9 mouse cellular contexts compared by ENCODE assay signal in genomic region chr4:45509416-45509815, GRCm38 (mm10). TPM values are rescaled to one million over a fixed set of nuclear protein-coding genes. Genes with fewer than 3 reads are reported as not detected.
DNase-seq lines count a peak whose midpoint lies in the region; ATAC-seq and TF ChIP-seq lines count a peak whose summit lies in the region.
"Had no signal": no experiment of that assay in that cellular context is flagged by ENCODE, and none has a peak within 500 bp of the region (broad histone marks: within the 10 kb centered on the region; RNA-seq: fewer than 3 reads in every experiment).

No protein-coding gene starts in this region.

- DNase-seq in cerebellum, postnatal 10 days = peak; percentile 69 to 88
- DNase-seq in cerebellum, adult 8-10 months = no peak
- no peak for DNase-seq in heart, postnatal 4 days
- DNase-seq in kidney, adult 2 months = no peak
- no peak for DNase-seq in kidney, postnatal 36 days
- DNase-seq in midbrain, embryonic 14.5 days = no peak

- H3K27ac ChIP-seq in heart, embryonic 12.5 days (ENCODE audit: poor library complexity, severe bottlenecking) = peak overlapping the region; percentile 99
- H3K27ac ChIP-seq in kidney, adult 2 months (ENCODE audit: insufficient read depth, low read depth, low read length) = peak overlapping the region; percentile 60
- peak overlapping the region; percentile 47; the same call in 1 of the 2 replicates for H3K27ac ChIP-seq in midbrain, embryonic 16.5 days (ENCODE audit: low read length)
- no peak overlapping the region for H3K27ac ChIP-seq in midbrain, embryonic 14.5 days (replicated peaks; ENCODE audit: low read depth, low read length)

- WGBS in heart, embryonic 12.5 days = 86% methylated on average over 4 of the region's 4 CpGs
- 82% methylated on average over 4 of the region's 4 CpGs for WGBS in kidney, adult 2 months
- WGBS in midbrain, embryonic 16.5 days = 90% methylated on average over 4 of the region's 4 CpGs
- WGBS in midbrain, embryonic 14.5 days = 90% methylated on average over 4 of the region's 4 CpGs

- H3K36me3 ChIP-seq in heart, embryonic 12.5 days = no peaks in the 10 kb centered on the region
- H3K36me3 ChIP-seq in kidney, adult 2 months (ENCODE audit: control insufficient read depth, insufficient read depth, low read length) = no peaks in the 10 kb centered on the region
- H3K36me3 ChIP-seq in midbrain, embryonic 16.5 days (ENCODE audit: control insufficient read depth, insufficient read depth, low read length) = no peaks in the 10 kb centered on the region
- no peaks in the 10 kb centered on the region for H3K36me3 ChIP-seq in midbrain, embryonic 14.5 days (ENCODE audit: control insufficient read depth, insufficient read depth, low read length)

- no peaks in the 10 kb centered on the region for H3K27me3 ChIP-seq in heart, embryonic 12.5 days (replicated peaks)
- H3K27me3 ChIP-seq in kidney, adult 2 months (replicated peaks; ENCODE audit: control insufficient read depth, insufficient read depth, low read length) = no peaks in the 10 kb centered on the region
- H3K27me3 ChIP-seq in midbrain, embryonic 16.5 days (ENCODE audit: control insufficient read depth, insufficient read depth, low read depth, low read length) = no peaks in the 10 kb centered on the region
- H3K27me3 ChIP-seq in midbrain, embryonic 14.5 days (ENCODE audit: control insufficient read depth, insufficient read depth, low read length) = no peaks in the 10 kb centered on the region

- no peak for TF ChIP-seq POLR2A in kidney, adult 2 months (IDR thresholded peaks at IDR 0.05; ENCODE audit: low read depth, low read length)

- no peaks in the 10 kb centered on the region for H3K9me3 ChIP-seq in heart, embryonic 12.5 days (replicated peaks)
- H3K9me3 ChIP-seq in midbrain, embryonic 16.5 days (replicated peaks; ENCODE audit: control insufficient read depth, low read length, poor library complexity, severe bottlenecking) = no peaks in the 10 kb centered on the region
- no peaks in the 10 kb centered on the region for H3K9me3 ChIP-seq in midbrain, embryonic 14.5 days (ENCODE audit: control insufficient read depth, low read length)

- peaks cover 93% of the 10 kb centered on the region for H3K4me1 ChIP-seq in heart, embryonic 12.5 days (replicated peaks)
- H3K4me1 ChIP-seq in kidney, adult 2 months (ENCODE audit: control insufficient read depth, insufficient read depth, low read length) = peaks cover 78% of the 10 kb centered on the region
- peaks cover 26% of the 10 kb centered on the region for H3K4me1 ChIP-seq in midbrain, embryonic 16.5 days (ENCODE audit: control insufficient read depth, insufficient read depth, low read length)
- peaks cover 18% of the 10 kb centered on the region for H3K4me1 ChIP-seq in midbrain, embryonic 14.5 days (ENCODE audit: control insufficient read depth, insufficient read depth, low read length)

- H3K4me2 ChIP-seq in heart, embryonic 12.5 days = no peak overlapping the region
- no peak overlapping the region for H3K4me2 ChIP-seq in midbrain, embryonic 16.5 days (ENCODE audit: low read length)
- no peak overlapping the region for H3K4me2 ChIP-seq in midbrain, embryonic 14.5 days (ENCODE audit: low read length)

- no peak for TF ChIP-seq CTCF in kidney, adult 2 months (conservative IDR thresholded peaks at IDR 0.05; ENCODE audit: insufficient read depth, insufficient read length, low read depth, low read length)

- ATAC-seq in heart, embryonic 12.5 days (ENCODE audit: insufficient number of reproducible peaks, low FRiP score) = no peak
- ATAC-seq in midbrain, embryonic 16.5 days = no peak
- ATAC-seq in midbrain, embryonic 14.5 days (ENCODE audit: low FRiP score, low TSS enrichment) = no peak

- peak overlapping the region; percentile 61 for H3K9ac ChIP-seq in heart, embryonic 12.5 days
- no peak overlapping the region for H3K9ac ChIP-seq in midbrain, embryonic 16.5 days (ENCODE audit: low read depth, low read length)
- no peak overlapping the region for H3K9ac ChIP-seq in midbrain, embryonic 14.5 days (replicated peaks; ENCODE audit: low read length)

- H3K4me3 ChIP-seq in heart, embryonic 12.5 days = no peak overlapping the region
- H3K4me3 ChIP-seq in kidney, adult 2 months (ENCODE audit: insufficient read depth, low read depth, low read length) = no peak overlapping the region
- H3K4me3 ChIP-seq in midbrain, embryonic 16.5 days (ENCODE audit: low read depth, low read length) = no peak overlapping the region
- H3K4me3 ChIP-seq in midbrain, embryonic 14.5 days (replicated peaks; ENCODE audit: low read depth, low read length) = no peak overlapping the region
- H3K4me3 ChIP-seq: erythroblast, embryonic 14.5 days had no signal

RNA-seq across cellular contexts. Expression of gene Shb, which starts 22.9 kb away (rescaled TPM):
- 13.9 and 15.3 TPM in 2 replicates for polyA plus RNA-seq in heart, embryonic 12.5 days (2016; fragmentation: Nextera tagmentation; extraction: Ambion mirVana)
- 10 to 100 TPM; 69.3 to 70.9 TPM for total RNA-seq in heart, postnatal 4 days (2021)
- polyA plus RNA-seq in kidney, adult 2 months (2012; rRNA removed) = 57.1 and 59.4 TPM in 2 replicates
- 3.5 and 4.2 TPM in 2 replicates for polyA plus RNA-seq in midbrain, embryonic 16.5 days (2015; fragmentation: Nextera tagmentation; extraction: Ambion mirVana)
- 10.2 and 10.4 TPM in 2 replicates for polyA plus RNA-seq in midbrain, embryonic 14.5 days (2014; fragmentation: Nextera tagmentation; extraction: Ambion mirVana)

Comparison
In these comparisons a context has a peak if more than half of its experiments do, and no peak if none do; other contexts are left out.
1. DNase-seq: peak in cerebellum, postnatal 10 days (2 of 2); none in cerebellum, adult 8-10 months (single experiment), heart, postnatal 4 days (single experiment), kidney, adult 2 months (single experiment), kidney, postnatal 36 days (0 of 2) and midbrain, embryonic 14.5 days (single experiment).